Mouse (Mus musculus) thymus, adult 2 months (tissue): Measurements from ENCODE around the gene Cnot3.

Source experiments
- CTCF ChIP-seq: fragments of 200-500 bp; IDR thresholded peaks from 2 replicates; pipeline ENCODE4 v1.5.1; 2012; ENCODE audit warnings: mild to moderate bottlenecking, control low read depth, low read length, moderate library complexity, borderline replicate concordance; ENCODE audit not compliant: control insufficient read depth, poor library complexity, insufficient read depth; ENCODE audit errors: extremely low read depth
- POLR2A ChIP-seq: fragments of 200-500 bp; IDR thresholded peaks from 2 replicates; pipeline ENCODE4 v1.6.1; 2012; ENCODE audit warnings: mild to moderate bottlenecking, low read length, control low read depth, moderate library complexity; ENCODE audit not compliant: control insufficient read depth, poor library complexity, insufficient read depth; ENCODE audit errors: extremely low read depth

GRCm38 (mm10) chr7:3694076-3694948, 49.2 kb downstream of the Cnot3 start:
- TF ChIP-seq CTCF (no peak), POLR2A (no peak)
